Mouse (Mus musculus): Measurements from ENCODE around the gene Vmn2r110.

Vmn2r110 gene

DNA sequence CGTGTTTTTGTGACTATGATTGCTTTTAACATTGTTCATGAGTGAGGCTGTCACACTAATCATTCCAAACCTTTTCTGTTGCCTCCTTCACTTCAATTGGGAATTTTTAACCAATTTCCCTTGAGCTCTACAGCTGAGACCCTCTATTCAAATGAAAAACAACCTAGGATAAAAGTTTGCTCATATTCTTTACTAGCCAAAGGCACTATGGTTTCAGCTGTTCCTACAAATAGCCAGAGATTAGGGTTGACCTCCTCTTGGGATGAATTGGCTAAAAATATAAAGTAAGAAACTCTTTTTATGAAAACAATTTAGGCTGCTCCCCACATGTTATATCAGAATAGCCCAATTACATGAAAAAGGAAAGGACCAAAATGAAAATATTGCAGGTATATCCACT, at the start of gene Vmn2r110:
Gene Vmn2r110, minus strand, starts transcription at position 101 of the 400 bp plus-strand sequence.
- no peak for DNase-seq (ENCODE audit: low read depth, low spot score)

DNA sequence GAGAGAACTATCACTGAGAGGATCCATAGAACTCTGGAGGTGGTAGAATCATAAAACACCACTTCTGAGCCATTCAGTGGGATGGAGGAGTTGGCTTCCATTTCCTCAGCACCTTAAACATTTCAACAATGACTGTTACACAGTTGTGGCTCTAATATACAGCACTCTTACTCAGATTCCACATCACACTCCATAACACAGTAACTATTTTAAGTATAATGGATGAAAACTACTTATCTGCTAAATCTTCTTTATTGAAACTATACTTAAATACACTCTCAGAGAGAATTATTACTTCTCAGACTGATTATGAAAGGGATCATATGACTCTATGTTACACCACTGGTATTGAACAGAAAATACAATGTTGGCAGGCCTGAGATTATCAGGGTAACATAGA, 28.6 kb upstream of the Vmn2r110 start, which contains the start of gene Fpr-rs3:
Gene Fpr-rs3, minus strand, starts transcription at position 101 of the 400 bp plus-strand sequence.
- DNase-seq (ENCODE audit: low read depth, low spot score), result no peak

DNA sequence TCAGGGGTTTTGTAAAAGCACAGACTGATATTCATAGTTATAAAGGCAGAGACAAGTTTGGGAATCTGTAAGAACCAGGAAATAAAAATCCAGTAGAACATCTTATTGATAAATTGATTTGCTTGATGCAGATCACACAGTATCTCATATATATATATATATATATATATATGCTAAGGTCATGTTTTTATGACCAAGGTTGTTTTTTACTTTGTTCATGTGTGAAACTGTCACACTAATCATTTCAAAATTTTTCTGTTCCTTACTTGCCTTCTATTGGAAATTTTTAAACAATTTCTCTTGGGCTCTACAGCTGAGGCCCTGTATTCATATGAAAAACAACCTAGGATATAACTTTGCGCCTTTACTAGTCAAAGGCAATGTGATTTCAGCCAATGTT, 31.6 kb downstream of the Vmn2r110 start, which contains the start of gene Vmn2r109:
Gene Vmn2r109, minus strand, starts transcription at position 101 of the 400 bp plus-strand sequence.
- no peak for DNase-seq (ENCODE audit: low read depth, low spot score)
